In genomic region chr8:108566035-108566434, GRCm38 (mm10) we compare ENCODE assay signal across 13 mouse cellular contexts.
DNase-seq lines count a peak whose midpoint lies in the region; ATAC-seq and TF ChIP-seq lines count a peak whose summit lies in the region.
"Had no signal": no experiment of that assay in that cellular context is flagged by ENCODE, and none has a peak within 500 bp of the region (broad histone marks: within the 10 kb centered on the region; RNA-seq: fewer than 3 reads in every experiment).

No protein-coding gene starts in this region.

- WGBS in limb, embryonic 14.5 days: 62% methylated on average over 12 of the region's 12 CpGs
- WGBS in limb, embryonic 10.5 days: 81% methylated on average over 12 of the region's 12 CpGs

- no peaks in the 10 kb centered on the region for H3K27me3 ChIP-seq in limb, embryonic 14.5 days (ENCODE audit: control insufficient read depth, insufficient read depth, low read length)
- no peaks in the 10 kb centered on the region for H3K27me3 ChIP-seq in limb, embryonic 10.5 days (ENCODE audit: low read depth, poor library complexity, severe bottlenecking)
- H3K27me3 ChIP-seq: embryonic facial prominence, embryonic 15.5 days; forebrain, embryonic 15.5 days had no signal

- no peak overlapping the region for H3K27ac ChIP-seq in limb, embryonic 14.5 days (replicated peaks; ENCODE audit: low read depth, low read length)
- H3K27ac ChIP-seq in limb, embryonic 10.5 days: no peak overlapping the region
- H3K27ac ChIP-seq: embryonic facial prominence, embryonic 15.5 days; forebrain, embryonic 15.5 days; heart, adult 2 months had no signal

- no peak for TF ChIP-seq POLR2A in limb, embryonic 14.5 days (IDR thresholded peaks at IDR 0.05; ENCODE audit: borderline replicate concordance, extremely low read depth, insufficient read depth, insufficient read length)

- no peaks in the 10 kb centered on the region for H3K9me3 ChIP-seq in limb, embryonic 14.5 days (ENCODE audit: control insufficient read depth, low read length)
- no peaks in the 10 kb centered on the region for H3K9me3 ChIP-seq in limb, embryonic 10.5 days (replicated peaks)
- H3K9me3 ChIP-seq: embryonic facial prominence, embryonic 15.5 days; forebrain, embryonic 15.5 days had no signal

- H3K4me1 ChIP-seq in limb, embryonic 14.5 days (ENCODE audit: control insufficient read depth, insufficient read depth, low read length): peaks cover 3% of the 10 kb centered on the region; the same call in 1 of the 2 replicates
- peaks cover 11% of the 10 kb centered on the region; the same call in 1 of the 2 replicates for H3K4me1 ChIP-seq in limb, embryonic 10.5 days
- H3K4me1 ChIP-seq: embryonic facial prominence, embryonic 15.5 days had no signal

- DNase-seq in cerebellum, postnatal 36 days: peak; percentile 7 to 20
- no peak for DNase-seq in cerebellum, adult 11-12 months
- DNase-seq in limb, embryonic 14.5 days (ENCODE audit: low spot score): peak; percentile 16
- no peak for DNase-seq in limb, embryonic 10.5 days (ENCODE audit: low spot score)
- DNase-seq in frontal cortex, postnatal 25 days (ENCODE audit: low spot score in 2 of 2): peak; percentile 14
- DNase-seq in right cerebral cortex, postnatal 14 days: peak; percentile 24
- no peak for DNase-seq in kidney, postnatal 36 days
- no peak for DNase-seq in liver
- DNase-seq: heart, adult 2 months; heart, postnatal 4 days; thymus, postnatal 36 days had no signal

- no peak overlapping the region for H3K4me2 ChIP-seq in limb, embryonic 14.5 days (replicated peaks; ENCODE audit: low read depth, low read length, severe bottlenecking)
- H3K4me2 ChIP-seq: embryonic facial prominence, embryonic 15.5 days; forebrain, embryonic 15.5 days had no signal

- H3K4me3 ChIP-seq in limb, embryonic 14.5 days (replicated peaks; ENCODE audit: low read length): no peak overlapping the region
- no peak overlapping the region for H3K4me3 ChIP-seq in limb, embryonic 10.5 days
- H3K4me3 ChIP-seq: embryonic facial prominence, embryonic 15.5 days; forebrain, embryonic 15.5 days; heart, adult 2 months had no signal

- H3K9ac ChIP-seq in limb, embryonic 14.5 days (ENCODE audit: low read depth, low read length, severe bottlenecking): no peak overlapping the region
- H3K9ac ChIP-seq: embryonic facial prominence, embryonic 15.5 days; forebrain, embryonic 15.5 days had no signal

- H3K36me3 ChIP-seq in limb, embryonic 14.5 days (ENCODE audit: control insufficient read depth, insufficient read depth, low read length): no peaks in the 10 kb centered on the region
- no peaks in the 10 kb centered on the region for H3K36me3 ChIP-seq in limb, embryonic 10.5 days
- H3K36me3 ChIP-seq: embryonic facial prominence, embryonic 15.5 days; forebrain, embryonic 15.5 days had no signal

- peak; percentile 34; the same call in 1 of the 2 replicates for ATAC-seq in limb, embryonic 14.5 days (ENCODE audit: low FRiP score, low read depth)
- ATAC-seq: forebrain, embryonic 15.5 days had no signal

Comparison
In these comparisons a context has a peak if more than half of its experiments do, and no peak if none do; other contexts are left out.
1. DNase-seq: peak in cerebellum, postnatal 36 days (2 of 2), limb, embryonic 14.5 days (single experiment), frontal cortex, postnatal 25 days (2 of 2) and right cerebral cortex, postnatal 14 days (single experiment); none in cerebellum, adult 11-12 months (single experiment), limb, embryonic 10.5 days (single experiment), kidney, postnatal 36 days (0 of 2) and liver (single experiment).